Mouse (Mus musculus) thymus, adult 2 months (tissue): ENCODE results near the gene Lman1l. TPM values are rescaled to one million over a fixed set of nuclear protein-coding genes. Genes with fewer than 3 reads are reported as not detected.

ENCODE experiments used
- DNase-seq: peaks from one replicate; pipeline ENCODE4 v3.0.0; 2021
- H3K27ac ChIP-seq: fragments of 200-500 bp; 2 replicates; pipeline ENCODE4 v1.5.1; 2012; ENCODE audit warnings: low read length, control low read depth; ENCODE audit not compliant: control insufficient read depth, insufficient read depth
- H3K27me3 ChIP-seq: fragments of 200-500 bp; 2 replicates; pipeline ENCODE4 v1.6.1; 2012; ENCODE audit warnings: mild to moderate bottlenecking, low read length, moderate library complexity, mixed read lengths; ENCODE audit not compliant: control insufficient read depth, insufficient read depth
- H3K36me3 ChIP-seq: fragments of 200-500 bp; 2 replicates; pipeline ENCODE4 v1.6.1; 2012; ENCODE audit warnings: mild to moderate bottlenecking, low read length, moderate library complexity; ENCODE audit not compliant: control insufficient read depth, insufficient read depth
- H3K4me1 ChIP-seq: fragments of 200-500 bp; replicated peaks from 2 replicates; pipeline ENCODE4 v1.6.1; 2012; ENCODE audit warnings: low read length; ENCODE audit not compliant: control insufficient read depth, insufficient read depth
- H3K4me3 ChIP-seq: fragments of 200-500 bp; 2 replicates; pipeline ENCODE4 v1.5.1; 2012; ENCODE audit warnings: mild to moderate bottlenecking, low read length, control low read depth, moderate library complexity; ENCODE audit not compliant: control insufficient read depth, insufficient read depth
- CTCF ChIP-seq: fragments of 200-500 bp; IDR thresholded peaks from 2 replicates; pipeline ENCODE4 v1.5.1; 2012; ENCODE audit warnings: mild to moderate bottlenecking, control low read depth, low read length, moderate library complexity, borderline replicate concordance; ENCODE audit not compliant: control insufficient read depth, poor library complexity, insufficient read depth; ENCODE audit errors: extremely low read depth
- POLR2A ChIP-seq: fragments of 200-500 bp; IDR thresholded peaks from 2 replicates; pipeline ENCODE4 v1.6.1; 2012; ENCODE audit warnings: mild to moderate bottlenecking, low read length, control low read depth, moderate library complexity; ENCODE audit not compliant: control insufficient read depth, poor library complexity, insufficient read depth; ENCODE audit errors: extremely low read depth
- WGBS: fragments of 180-500 bp; shearing (Covaris S2); methylation state at CpG from one replicate; pipeline ENCODE4 v1.1.7; 2018; 5-methylcytosine and 5-hydroxymethylcytosine counted together
- polyA plus RNA-seq: library from polyadenylated mRNA; depleted of rRNA; stranded (reverse); fragments of >200 nt; gene quantifications from 2 replicates; pipeline ENCODE4 v1.2.3, GENCODE M21; 2012

Gene Lman1l
- polyA plus RNA-seq, 1 experiment, result 0.20 TPM

DNA sequence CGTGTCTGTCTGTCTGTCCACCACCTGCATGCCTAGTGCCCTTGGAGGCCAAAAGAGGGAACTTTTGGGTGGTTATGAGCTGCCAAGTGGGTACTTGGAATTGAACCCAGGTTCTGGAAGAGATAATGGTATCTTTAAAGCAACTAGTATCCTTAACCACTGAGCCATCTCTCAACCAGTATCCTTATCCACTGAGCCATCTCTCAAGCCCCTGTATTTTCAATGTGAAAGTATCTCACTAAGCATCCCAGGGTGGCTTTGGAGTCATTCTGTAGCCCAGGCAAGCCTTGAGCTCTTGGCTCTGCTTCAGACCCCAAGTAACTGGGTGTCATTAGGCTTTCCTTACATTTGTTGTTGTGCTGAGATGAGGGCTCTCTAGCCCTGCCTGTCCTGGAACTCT, 34.4 kb upstream of the Lman1l start:
- H3K4me1 ChIP-seq, result peaks cover 49% of the 10 kb centered on the region
- 97% methylated on average over 1 of the region's 1 CpGs for WGBS
- no peak for DNase-seq
- TF ChIP-seq POLR2A (no peak), CTCF (no peak)
- no peaks in the 10 kb centered on the region for H3K36me3 ChIP-seq
- no peaks in the 10 kb centered on the region for H3K27me3 ChIP-seq
- H3K4me3 ChIP-seq, result no peak overlapping the region
- H3K27ac ChIP-seq, result no peak overlapping the region

DNA sequence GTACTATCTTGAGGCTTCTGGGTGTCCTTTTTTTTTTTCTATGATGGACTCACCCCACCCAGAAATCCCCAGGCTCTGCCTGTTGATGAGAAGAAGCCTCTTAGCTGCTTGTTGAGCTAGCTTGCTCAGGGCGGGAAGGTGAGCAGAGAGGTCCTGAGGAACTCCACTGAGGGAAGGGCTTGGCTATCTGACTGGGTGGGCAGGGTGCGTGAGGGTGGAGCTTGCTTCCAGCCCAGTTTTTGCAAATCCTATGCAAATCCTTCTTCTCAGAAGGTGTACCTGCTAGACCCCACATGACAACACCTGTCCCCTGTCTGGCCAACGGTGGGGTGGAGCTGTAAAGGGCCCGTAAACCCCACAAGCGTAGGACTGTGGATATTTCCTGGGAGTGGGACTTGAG, 32.7 kb upstream of the Lman1l start, which contains the start of gene Csk:
TSS of gene Csk (minus strand) at position 349 of the 400 bp plus-strand sequence.
- TF ChIP-seq CTCF (no peak), POLR2A (no peak)
- no peak for DNase-seq
- no peaks in the 10 kb centered on the region for H3K27me3 ChIP-seq
- no peaks in the 10 kb centered on the region for H3K36me3 ChIP-seq
- WGBS, result 80% methylated on average over 5 of the region's 5 CpGs
- H3K4me1 ChIP-seq, result peaks cover 56% of the 10 kb centered on the region
- H3K27ac ChIP-seq, result peak within 1 kb of the TSS; percentile 83
- H3K4me3 ChIP-seq, result no peak within 1 kb of the TSS

- peak overlapping the region; percentile 83 for H3K27ac ChIP-seq
- DNase-seq, result no peak
- TF ChIP-seq CTCF (no peak), POLR2A (no peak)
- peaks cover 59% of the 10 kb centered on the region for H3K4me1 ChIP-seq
- WGBS, result 16% methylated on average over 3 of the region's 3 CpGs
- no peaks in the 10 kb centered on the region for H3K36me3 ChIP-seq
- no peaks in the 10 kb centered on the region for H3K27me3 ChIP-seq
- H3K4me3 ChIP-seq, result no peak overlapping the region
Observed at GRCm38 (mm10) chr9:57652855-57653254, 32.3 kb upstream of the Lman1l start.

DNA sequence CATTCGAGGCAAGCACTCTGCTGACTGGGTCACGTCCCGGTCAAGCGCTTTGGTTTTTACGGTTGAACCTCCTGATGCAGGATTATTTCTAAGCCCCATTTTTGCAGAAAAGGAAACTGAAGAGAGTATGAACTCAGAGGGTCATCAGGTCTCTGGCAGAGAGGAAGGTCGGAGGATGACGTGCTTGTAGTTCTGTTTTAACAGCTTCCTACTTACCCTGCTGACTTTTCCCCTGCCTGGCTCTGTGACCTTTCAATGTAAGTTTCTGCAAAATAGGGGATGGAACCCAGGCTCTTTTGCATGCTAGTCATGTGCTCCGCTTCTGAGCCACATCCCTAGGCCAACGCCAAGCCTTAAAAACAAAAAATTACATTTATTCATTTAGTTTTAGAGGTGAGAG, 31.8 kb upstream of the Lman1l start:
- no peaks in the 10 kb centered on the region for H3K27me3 ChIP-seq
- 57% methylated on average over 9 of the region's 9 CpGs for WGBS
- TF ChIP-seq POLR2A (no peak), CTCF (no peak)
- H3K4me1 ChIP-seq, result peaks cover 63% of the 10 kb centered on the region
- no peak for DNase-seq
- H3K4me3 ChIP-seq, result no peak overlapping the region
- peak overlapping the region; percentile 83 for H3K27ac ChIP-seq
- no peaks in the 10 kb centered on the region for H3K36me3 ChIP-seq

DNA sequence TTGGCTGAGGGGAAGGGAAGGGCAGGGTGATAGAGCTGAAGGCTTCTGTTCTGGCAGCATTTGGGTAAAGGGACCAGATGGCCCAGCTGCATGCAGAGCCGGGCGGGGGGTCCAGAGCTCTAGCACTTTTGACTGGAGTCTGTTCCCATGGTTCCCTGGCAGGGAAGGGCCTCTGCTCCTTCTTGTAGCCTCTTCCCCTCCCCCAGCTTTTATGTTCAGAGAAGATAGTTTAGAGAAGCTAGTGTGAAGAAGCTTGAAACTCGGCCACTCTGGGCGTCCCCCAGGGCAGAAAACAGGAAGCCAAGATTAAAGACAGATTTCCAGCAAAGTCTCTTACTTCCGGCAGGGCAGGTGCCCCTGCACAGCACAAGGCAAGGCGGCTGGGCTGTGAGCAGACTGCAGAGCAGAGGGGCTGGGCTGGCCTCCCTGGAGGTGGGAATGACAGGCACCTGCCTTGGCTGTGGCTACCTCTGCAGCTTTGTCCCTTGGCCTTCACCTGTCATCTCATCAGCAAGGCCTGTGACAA, 30.3 kb upstream of the Lman1l start:
- TF ChIP-seq CTCF, result no peak
- TF ChIP-seq POLR2A, result no peak
- Histone ChIP-seq H3K27me3 (no peaks in the 10 kb centered on the region), H3K4me1 (peaks cover 73% of the 10 kb centered on the region), H3K4me3 (peak overlapping the region; percentile 10), H3K36me3 (no peaks in the 10 kb centered on the region), H3K27ac (peak overlapping the region; percentile 94)
- DNase-seq, result peak; percentile 77
- WGBS, result 2% methylated on average over 6 of the region's 6 CpGs

DNA sequence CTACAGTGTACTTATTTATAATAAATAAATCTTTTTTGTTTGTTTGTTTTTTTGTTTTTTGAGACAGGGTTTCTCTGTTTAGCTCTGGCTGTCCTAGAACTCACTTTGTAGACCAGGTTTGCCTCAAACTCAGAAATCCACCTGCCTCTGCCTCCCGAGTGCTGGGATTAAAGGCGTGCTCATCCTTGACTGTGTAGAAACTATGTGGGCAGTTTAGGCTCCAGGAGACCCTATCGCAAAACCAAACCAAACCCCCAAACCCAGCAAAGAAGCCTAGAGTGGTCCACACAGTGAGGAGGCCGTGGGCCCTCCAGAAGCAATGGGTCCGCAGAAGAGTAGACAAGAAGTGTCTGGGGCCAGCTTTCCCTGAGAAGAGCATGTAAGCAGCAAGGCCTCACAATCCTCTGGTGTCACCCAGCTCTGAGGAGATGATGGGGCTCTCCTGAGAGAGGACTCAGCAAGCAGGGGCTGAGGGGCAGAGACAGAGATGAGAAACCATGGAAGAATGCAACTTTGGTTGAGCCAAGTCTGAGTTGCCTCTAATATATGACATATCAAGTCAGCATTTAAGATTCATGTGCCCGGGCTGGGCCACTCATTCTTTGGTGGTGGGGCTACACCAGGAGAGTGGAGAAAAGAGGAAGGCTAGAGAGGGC, 29.7 kb upstream of the Lman1l start:
- Histone ChIP-seq H3K4me3 (no peak overlapping the region), H3K4me1 (peaks cover 73% of the 10 kb centered on the region), H3K36me3 (no peaks in the 10 kb centered on the region), H3K27me3 (no peaks in the 10 kb centered on the region), H3K27ac (peak overlapping the region; percentile 94)
- peak; percentile 6 for DNase-seq
- 78% methylated on average over 6 of the region's 6 CpGs for WGBS
- TF ChIP-seq POLR2A (no peak), CTCF (no peak)
